Mouse (Mus musculus) heart, embryonic 15.5 days (tissue): ENCODE results near the gene Oaz2. TPM values are rescaled to one million over a fixed set of nuclear protein-coding genes. Genes with fewer than 3 reads are reported as not detected.

ENCODE experiments used
- ATAC-seq: fragments of 200-750 bp; cut with Nextera tagmentation; replicated peaks from 2 replicates; pipeline ENCODE4 v1.8.0; 2017; ENCODE audit warnings: low read depth, moderate TSS enrichment; ENCODE audit not compliant: insufficient number of reproducible peaks, insufficient read depth, low FRiP score
- H3K27ac ChIP-seq: fragments of 300-500 bp; sonication (generic); 2 replicates; pipeline ENCODE4 v1.5.1; 2015; ENCODE audit warnings: mild to moderate bottlenecking, inconsistent platforms
- H3K27me3 ChIP-seq: fragments of 300-500 bp; sonication (generic); 2 replicates; pipeline ENCODE4 v1.6.1; 2015; ENCODE audit warnings: inconsistent platforms
- H3K36me3 ChIP-seq: fragments of 300-500 bp; sonication (generic); 2 replicates; pipeline ENCODE4 v1.6.1; 2015; ENCODE audit warnings: mild to moderate bottlenecking, inconsistent platforms
- H3K4me1 ChIP-seq: fragments of 300-500 bp; sonication (generic); replicated peaks from 2 replicates; pipeline ENCODE4 v1.6.1; 2015; ENCODE audit warnings: inconsistent platforms
- H3K4me2 ChIP-seq: fragments of 300-500 bp; sonication (generic); 2 replicates; pipeline ENCODE4 v1.6.1; 2015; ENCODE audit warnings: inconsistent platforms, mild to moderate bottlenecking, moderate library complexity
- H3K4me3 ChIP-seq: fragments of 300-500 bp; sonication (generic); 2 replicates; pipeline ENCODE4 v1.5.1; 2015; ENCODE audit warnings: mild to moderate bottlenecking, inconsistent platforms
- H3K9ac ChIP-seq: fragments of 300-500 bp; sonication (generic); 2 replicates; pipeline ENCODE4 v1.6.1; 2015; ENCODE audit warnings: mild to moderate bottlenecking, inconsistent platforms
- H3K9me3 ChIP-seq: fragments of 300-500 bp; sonication (generic); replicated peaks from 2 replicates; pipeline ENCODE4 v1.6.1; 2016; ENCODE audit warnings: inconsistent platforms
- WGBS: fragments of 180-500 bp; shearing (Covaris S2); methylation state at CpG from one replicate; pipeline ENCODE4 v1.1.7; 2015; ENCODE audit warnings: mixed read lengths; 5-methylcytosine and 5-hydroxymethylcytosine counted together
- polyA plus RNA-seq: library from polyadenylated mRNA; unstranded; fragments of >200 nt; fragmentation: Nextera tagmentation; extraction: Ambion mirVana; gene quantifications from 2 replicates; pipeline ENCODE4 v1.2.1, GENCODE M21; 2015

Gene Oaz2
- polyA plus RNA-seq, 1 experiment from 2014 or later, result 258 TPM

DNA sequence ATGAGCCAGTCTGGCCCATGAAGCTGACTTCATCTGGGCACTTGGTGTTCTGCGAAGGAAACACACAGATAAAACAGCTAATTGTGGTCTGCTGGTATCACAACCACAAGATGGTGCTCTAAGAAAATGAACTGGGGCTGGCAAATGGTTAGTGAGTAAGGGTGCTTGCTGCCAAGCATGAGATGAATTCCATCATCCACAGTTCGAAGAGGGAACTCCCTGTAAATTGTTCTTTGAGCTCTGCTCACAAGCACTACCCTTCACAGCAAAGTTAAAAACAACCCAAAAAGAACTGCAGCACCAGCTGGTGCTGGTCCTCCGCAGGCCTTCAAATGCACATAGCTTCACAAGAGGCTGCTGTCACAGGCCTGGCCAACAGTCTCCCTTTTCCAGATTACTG lies 27.8 kb downstream of the Oaz2 start:
- no peaks in the 10 kb centered on the region for H3K27me3 ChIP-seq
- peak overlapping the region; percentile 68 for H3K27ac ChIP-seq
- H3K4me2 ChIP-seq, result no peak overlapping the region
- H3K9me3 ChIP-seq, result no peaks in the 10 kb centered on the region
- WGBS, result 34% methylated on average over 3 of the region's 3 CpGs
- no peak overlapping the region for H3K4me3 ChIP-seq
- peaks cover 65% of the 10 kb centered on the region for H3K36me3 ChIP-seq
- peaks cover 30% of the 10 kb centered on the region for H3K4me1 ChIP-seq
- no peak for ATAC-seq
- no peak overlapping the region for H3K9ac ChIP-seq

DNA sequence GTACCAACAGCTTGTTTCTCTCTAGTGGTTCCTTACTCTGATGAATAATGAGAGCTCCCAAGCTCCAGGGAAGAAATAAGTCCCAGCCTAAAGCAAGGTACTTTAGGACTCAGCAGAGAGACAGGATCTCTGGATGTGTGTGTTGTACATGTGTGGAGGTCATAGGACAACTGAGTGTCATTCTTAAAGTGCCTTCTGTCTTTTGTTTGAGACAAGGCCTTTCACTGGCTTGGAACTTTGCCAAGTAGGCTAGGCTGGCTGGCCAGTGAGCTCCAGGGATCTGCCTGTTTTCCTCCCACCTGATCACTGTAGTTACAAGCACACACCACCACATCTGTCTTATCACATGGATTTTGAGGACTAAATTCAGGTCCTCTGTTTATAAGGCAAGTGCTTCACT lies 28.5 kb downstream of the Oaz2 start:
- peaks cover 30% of the 10 kb centered on the region for H3K4me1 ChIP-seq
- no peak overlapping the region for H3K9ac ChIP-seq
- no peaks in the 10 kb centered on the region for H3K9me3 ChIP-seq
- H3K36me3 ChIP-seq, result peaks cover 66% of the 10 kb centered on the region
- no peak overlapping the region for H3K4me3 ChIP-seq
- H3K27ac ChIP-seq, result peak overlapping the region; percentile 68
- no peak for ATAC-seq
- H3K4me2 ChIP-seq, result no peak overlapping the region
- H3K27me3 ChIP-seq, result no peaks in the 10 kb centered on the region

DNA sequence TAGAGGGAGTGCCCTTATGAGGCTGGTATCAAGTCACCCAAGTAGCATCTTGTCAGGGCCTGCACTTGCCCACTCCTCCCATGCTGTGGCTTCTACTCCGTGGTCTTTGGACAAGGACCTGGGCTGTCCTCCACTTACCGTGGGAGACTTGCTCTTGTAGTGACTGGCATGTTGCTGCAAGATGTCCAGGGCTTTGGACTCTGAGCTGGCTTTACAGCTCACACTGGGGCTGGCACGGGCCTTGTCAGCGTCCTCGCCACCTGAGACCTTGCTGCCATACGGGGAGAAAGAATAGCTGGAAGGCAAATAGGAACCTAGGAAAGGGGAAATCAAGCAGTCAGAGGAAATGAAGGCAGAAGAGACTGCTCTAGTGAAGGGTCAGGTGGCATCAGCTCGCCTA lies 29.6 kb downstream of the Oaz2 start:
- ATAC-seq, result no peak
- H3K4me3 ChIP-seq, result no peak overlapping the region
- no peaks in the 10 kb centered on the region for H3K27me3 ChIP-seq
- H3K4me2 ChIP-seq, result no peak overlapping the region
- peaks cover 68% of the 10 kb centered on the region for H3K36me3 ChIP-seq
- peaks cover 30% of the 10 kb centered on the region for H3K4me1 ChIP-seq
- H3K9me3 ChIP-seq, result no peaks in the 10 kb centered on the region
- H3K9ac ChIP-seq, result no peak overlapping the region
- no peak overlapping the region for H3K27ac ChIP-seq
- WGBS, result 82% methylated on average over 7 of the region's 7 CpGs

GRCm38 (mm10) chr9:65697992-65698391 lies 30.2 kb downstream of the Oaz2 start:
- no peak overlapping the region for H3K9ac ChIP-seq
- peaks cover 67% of the 10 kb centered on the region for H3K36me3 ChIP-seq
- no peaks in the 10 kb centered on the region for H3K9me3 ChIP-seq
- ATAC-seq, result no peak
- H3K4me2 ChIP-seq, result no peak overlapping the region
- H3K27me3 ChIP-seq, result no peaks in the 10 kb centered on the region
- peaks cover 24% of the 10 kb centered on the region for H3K4me1 ChIP-seq
- no peak overlapping the region for H3K4me3 ChIP-seq
- H3K27ac ChIP-seq, result no peak overlapping the region

- H3K9ac ChIP-seq, result no peak overlapping the region
- no peaks in the 10 kb centered on the region for H3K9me3 ChIP-seq
- ATAC-seq, result no peak
- H3K36me3 ChIP-seq, result peaks cover 59% of the 10 kb centered on the region
- no peak overlapping the region for H3K4me2 ChIP-seq
- no peaks in the 10 kb centered on the region for H3K27me3 ChIP-seq
- H3K4me3 ChIP-seq, result no peak overlapping the region
- H3K27ac ChIP-seq, result no peak overlapping the region
- peaks cover 17% of the 10 kb centered on the region for H3K4me1 ChIP-seq
- 77% methylated on average over 6 of the region's 6 CpGs for WGBS
Observed at GRCm38 (mm10) chr9:65700504-65700903, 32.7 kb downstream of the Oaz2 start.

- ATAC-seq, result no peak
- H3K27me3 ChIP-seq, result no peaks in the 10 kb centered on the region
- 86% methylated on average over 9 of the region's 9 CpGs for WGBS
Observed at GRCm38 (mm10) chr9:65702286-65702685, 34.5 kb downstream of the Oaz2 start.

DNA sequence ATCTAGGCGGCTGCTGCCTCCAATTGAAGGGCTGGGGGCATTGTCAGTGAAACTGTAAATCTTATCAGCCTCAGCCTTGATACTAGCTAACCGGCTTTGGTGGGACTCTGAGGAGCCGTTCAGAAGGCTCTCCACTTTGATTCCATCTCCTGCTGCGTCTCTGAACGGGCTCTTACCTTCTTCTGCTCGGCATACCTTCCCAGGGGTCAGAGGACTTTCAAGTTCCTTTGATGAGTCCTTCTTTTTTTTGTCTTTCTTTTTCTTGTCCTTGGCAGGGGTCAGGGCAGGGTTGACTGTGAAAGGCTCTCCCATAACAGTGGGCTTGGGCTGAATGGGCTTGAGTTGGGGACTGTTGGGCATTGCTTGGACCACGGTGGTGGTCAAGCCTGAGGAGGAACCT lies 35.4 kb downstream of the Oaz2 start:
- WGBS, result 71% methylated on average over 7 of the region's 7 CpGs
- no peaks in the 10 kb centered on the region for H3K4me1 ChIP-seq
- H3K27ac ChIP-seq, result no peak overlapping the region
- H3K4me3 ChIP-seq, result no peak overlapping the region
- ATAC-seq, result no peak
- no peaks in the 10 kb centered on the region for H3K27me3 ChIP-seq
- no peaks in the 10 kb centered on the region for H3K9me3 ChIP-seq
- H3K4me2 ChIP-seq, result no peak overlapping the region
- no peak overlapping the region for H3K9ac ChIP-seq
- H3K36me3 ChIP-seq, result peaks cover 52% of the 10 kb centered on the region

More at GRCm38 (mm10) chr9:65702286-65702685, 34.5 kb downstream of the Oaz2 start:
- Histone ChIP-seq H3K4me1 (peaks cover 3% of the 10 kb centered on the region), H3K4me3 (no peak overlapping the region), H3K36me3 (peaks cover 56% of the 10 kb centered on the region), H3K27ac (no peak overlapping the region), H3K9me3 (no peaks in the 10 kb centered on the region), H3K9ac (no peak overlapping the region), H3K4me2 (no peak overlapping the region)

DNA sequence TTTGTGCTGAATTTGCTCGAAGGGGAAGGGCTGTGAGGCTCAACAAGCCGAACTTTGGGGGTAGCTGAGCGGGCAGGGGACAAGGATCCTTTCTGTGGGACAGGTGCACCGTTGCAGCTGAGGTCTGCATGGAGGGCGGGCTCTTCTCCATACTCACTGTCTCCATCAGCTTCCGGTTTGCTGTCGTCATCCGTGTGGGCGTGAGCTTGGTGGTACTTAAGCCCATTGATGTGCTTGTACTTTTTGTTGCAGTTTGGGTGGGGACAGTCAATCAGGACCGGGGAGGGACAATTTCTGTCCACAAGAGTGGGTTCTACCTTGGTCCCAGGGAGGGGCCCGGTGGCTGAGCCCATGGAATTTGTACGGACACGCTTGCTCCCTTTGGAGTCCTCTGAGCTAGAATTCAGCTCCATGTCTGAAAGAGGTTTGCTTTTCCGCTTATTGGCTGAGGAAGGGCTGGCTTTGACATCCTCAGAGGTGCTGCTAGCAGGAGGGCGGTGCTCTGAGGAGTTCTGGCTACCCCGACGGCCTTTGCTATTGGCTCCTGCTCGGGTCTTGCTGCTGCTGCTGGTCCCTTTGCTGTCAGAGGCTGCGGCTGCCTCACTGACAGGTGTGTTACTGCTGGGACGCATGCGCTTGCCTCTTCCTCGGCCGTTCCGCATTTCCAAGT lies 36.3 kb downstream of the Oaz2 start:
- WGBS, result 91% methylated on average over 24 of the region's 24 CpGs
- Histone ChIP-seq H3K36me3 (peaks cover 46% of the 10 kb centered on the region), H3K4me2 (no peak overlapping the region), H3K9me3 (no peaks in the 10 kb centered on the region), H3K4me3 (no peak overlapping the region), H3K27me3 (no peaks in the 10 kb centered on the region), H3K27ac (no peak overlapping the region), H3K4me1 (no peaks in the 10 kb centered on the region), H3K9ac (no peak overlapping the region)
- no peak for ATAC-seq

GRCm38 (mm10) chr9:65718195-65718594 lies 50.4 kb downstream of the Oaz2 start:
- H3K36me3 ChIP-seq, result no peaks in the 10 kb centered on the region
- H3K4me3 ChIP-seq, result no peak overlapping the region
- no peak for ATAC-seq
- WGBS, result 90% methylated on average over 5 of the region's 5 CpGs
- no peaks in the 10 kb centered on the region for H3K9me3 ChIP-seq
- no peaks in the 10 kb centered on the region for H3K27me3 ChIP-seq
- peaks cover 26% of the 10 kb centered on the region for H3K4me1 ChIP-seq
- no peak overlapping the region for H3K4me2 ChIP-seq
- H3K9ac ChIP-seq, result no peak overlapping the region
- no peak overlapping the region for H3K27ac ChIP-seq

- no peaks in the 10 kb centered on the region for H3K36me3 ChIP-seq
- no peak overlapping the region for H3K9ac ChIP-seq
- no peaks in the 10 kb centered on the region for H3K27me3 ChIP-seq
- H3K4me2 ChIP-seq, result no peak overlapping the region
- WGBS, result 36% methylated on average over 10 of the region's 10 CpGs
- ATAC-seq, result 0 out of 2 replicates have a peak, but pooled peaks have one; percentile 51
- no peaks in the 10 kb centered on the region for H3K9me3 ChIP-seq
- peak overlapping the region; percentile 69 for H3K27ac ChIP-seq
- no peak overlapping the region for H3K4me3 ChIP-seq
- H3K4me1 ChIP-seq, result peaks cover 52% of the 10 kb centered on the region
Observed at GRCm38 (mm10) chr9:65721161-65721566, 53.4 kb downstream of the Oaz2 start.

DNA sequence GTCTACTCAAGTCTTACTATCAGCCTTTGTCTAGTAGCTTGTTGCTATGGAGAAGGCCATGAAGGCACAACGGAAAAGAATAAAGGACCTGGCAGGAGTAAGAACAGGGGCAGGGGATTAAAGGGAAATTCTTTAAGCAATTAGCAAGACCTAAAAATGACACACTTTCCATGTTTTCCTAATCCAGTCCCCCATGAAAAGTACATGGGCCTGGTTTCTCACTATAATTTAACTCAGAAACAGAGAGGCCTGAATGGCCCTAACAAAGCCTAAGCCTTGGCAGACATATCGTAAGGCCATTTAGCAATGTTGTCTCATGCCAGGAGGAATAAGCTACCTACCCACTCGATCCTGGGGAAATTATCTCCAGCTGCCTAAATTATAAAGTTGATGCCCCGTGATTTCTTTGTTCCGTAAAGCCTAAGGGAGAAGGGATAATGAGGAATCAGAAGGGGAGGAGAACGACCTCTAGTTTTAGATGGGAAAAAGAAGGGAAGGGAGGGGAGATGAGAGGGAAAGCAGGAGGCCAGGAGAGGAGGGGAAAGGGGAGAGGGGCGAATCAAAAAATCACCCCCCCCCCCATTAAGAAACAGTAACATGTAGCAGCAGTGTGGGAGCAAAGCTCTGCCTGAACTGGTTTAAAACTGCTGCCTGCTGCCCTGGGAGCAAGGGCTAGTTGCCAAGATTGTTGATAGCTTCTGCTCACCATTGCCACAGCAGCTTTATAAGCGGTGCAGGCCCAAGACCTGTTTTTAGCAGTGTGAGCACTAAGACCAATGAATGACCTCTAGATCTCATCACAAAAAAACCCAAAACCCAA lies 56.9 kb downstream of the Oaz2 start:
- WGBS, result 43% methylated on average over 8 of the region's 8 CpGs
- Histone ChIP-seq H3K9ac (no peak overlapping the region), H3K9me3 (no peaks in the 10 kb centered on the region), H3K4me1 (peaks cover 58% of the 10 kb centered on the region), H3K4me3 (no peak overlapping the region), H3K36me3 (no peaks in the 10 kb centered on the region), H3K27me3 (no peaks in the 10 kb centered on the region), H3K4me2 (0 out of 2 replicates have a peak overlapping the region, but pooled peaks have one; percentile 3), H3K27ac (peak overlapping the region; percentile 87)
- ATAC-seq, result peak; percentile 60; the same call in 1 of the 2 replicates
